Mouse (Mus musculus): ENCODE results near the gene Klhl25. TPM values are rescaled to one million over a fixed set of nuclear protein-coding genes. Genes with fewer than 3 reads are reported as not detected.
A peak's percentile ranks its signal among the peaks of the same experiment; 100 is the strongest.
"Not testable (repeated sequence)": the region's sequence is repeated elsewhere in the genome, so short reads cannot be mapped to it uniquely, and the experiment has no call there.

Klhl25 gene
- polyA plus RNA-seq, 1 experiment from 2014 or later: 23.7 TPM

- H3K4me3 ChIP-seq: no peak overlapping the region
- 92% methylated on average over 1 of the region's 1 CpGs for WGBS
- no peak overlapping the region for H3K27ac ChIP-seq (replicated peaks)
- H3K36me3 ChIP-seq: no peaks in the 10 kb centered on the region
- no peaks in the 10 kb centered on the region for H3K9me3 ChIP-seq (replicated peaks)
- H3K27me3 ChIP-seq (ENCODE audit: low read depth, poor library complexity, severe bottlenecking): no peaks in the 10 kb centered on the region
- no peak for DNase-seq (ENCODE audit: low spot score)
- 0 out of 2 replicates have a peak, but pooled peaks cover 2% of the 10 kb centered on the region for H3K4me1 ChIP-seq
Measured at GRCm38 (mm10) chr7:75827357-75827756, 20.8 kb upstream of the Klhl25 start.

GRCm38 (mm10) chr7:75827850-75828249 is 20.3 kb upstream of the Klhl25 start:
- H3K9me3 ChIP-seq (replicated peaks): no peaks in the 10 kb centered on the region
- 0 out of 2 replicates have a peak, but pooled peaks cover 2% of the 10 kb centered on the region for H3K4me1 ChIP-seq
- DNase-seq (ENCODE audit: low spot score): peak; percentile 77
- 34% methylated on average over 10 of the region's 10 CpGs for WGBS
- no peaks in the 10 kb centered on the region for H3K27me3 ChIP-seq (ENCODE audit: low read depth, poor library complexity, severe bottlenecking)
- no peaks in the 10 kb centered on the region for H3K36me3 ChIP-seq
- no peak overlapping the region for H3K27ac ChIP-seq (replicated peaks)
- no peak overlapping the region for H3K4me3 ChIP-seq

GRCm38 (mm10) chr7:75828536-75828935 is 19.6 kb upstream of the Klhl25 start:
- no peaks in the 10 kb centered on the region for H3K36me3 ChIP-seq
- DNase-seq (ENCODE audit: low spot score): no peak
- 92% methylated on average over 5 of the region's 5 CpGs for WGBS

GRCm38 (mm10) chr7:75830251-75831060 is 17.7 kb upstream of the Klhl25 start:
- H3K4me3 ChIP-seq: no peak overlapping the region

More at GRCm38 (mm10) chr7:75828536-75828935, 19.6 kb upstream of the Klhl25 start:
- Histone ChIP-seq H3K27ac (replicated peaks) (no peak overlapping the region), H3K4me3 (no peak overlapping the region), H3K4me1 (0 out of 2 replicates have a peak, but pooled peaks cover 2% of the 10 kb centered on the region), H3K27me3 (ENCODE audit: low read depth, poor library complexity, severe bottlenecking) (no peaks in the 10 kb centered on the region), H3K9me3 (replicated peaks) (no peaks in the 10 kb centered on the region)

GRCm38 (mm10) chr7:75833960-75834359 is 14.2 kb upstream of the Klhl25 start:
- H3K27me3 ChIP-seq (ENCODE audit: low read depth, poor library complexity, severe bottlenecking); DNase-seq (ENCODE audit: low spot score); H3K4me3 ChIP-seq; H3K9me3 ChIP-seq (replicated peaks); H3K4me1 ChIP-seq; H3K36me3 ChIP-seq; H3K27ac ChIP-seq (replicated peaks): not testable (repeated sequence)
- 69% methylated on average over 3 of the region's 4 CpGs for WGBS

More at GRCm38 (mm10) chr7:75830251-75831060, 17.7 kb upstream of the Klhl25 start:
- Histone ChIP-seq H3K27me3 (ENCODE audit: low read depth, poor library complexity, severe bottlenecking) (no peaks in the 10 kb centered on the region), H3K36me3 (no peaks in the 10 kb centered on the region), H3K27ac (replicated peaks) (no peak overlapping the region), H3K9me3 (replicated peaks) (no peaks in the 10 kb centered on the region), H3K4me1 (0 out of 2 replicates have a peak, but pooled peaks cover 2% of the 10 kb centered on the region)
- 70% methylated on average over 6 of the region's 6 CpGs for WGBS
- DNase-seq (ENCODE audit: low spot score): no peak

DNA sequence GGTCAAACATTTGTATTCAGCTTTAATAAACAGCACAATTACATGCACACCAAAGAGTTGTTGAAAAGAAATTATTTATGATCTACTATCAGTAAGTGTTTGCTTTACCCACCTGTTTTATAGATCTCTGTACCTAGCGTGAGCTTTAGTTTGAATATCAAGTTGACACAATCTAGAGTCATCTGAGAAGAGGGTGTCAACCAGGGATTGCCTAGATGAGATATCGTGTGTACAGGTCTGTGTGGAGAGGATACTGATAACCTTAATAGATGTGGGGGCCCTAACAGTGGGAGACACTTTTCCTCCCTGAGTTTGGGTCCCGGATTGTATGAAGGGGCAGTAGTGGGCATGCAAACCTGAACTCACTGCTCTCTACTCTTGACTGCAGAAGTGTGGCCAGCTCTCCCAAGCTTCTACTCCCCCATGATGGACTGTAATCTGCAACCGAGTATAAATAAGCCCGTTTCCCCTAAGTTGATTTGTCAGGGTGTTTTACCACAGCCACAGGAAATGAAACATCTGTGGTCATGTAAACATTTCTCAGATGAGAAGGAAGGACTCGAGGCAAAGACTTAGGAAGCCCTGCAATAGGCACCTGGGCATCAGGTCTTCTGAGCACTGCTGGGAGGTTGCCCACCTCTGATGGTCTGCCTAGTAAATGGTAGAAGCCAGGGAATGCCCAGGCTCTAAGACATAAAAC is 13.0 kb upstream of the Klhl25 start:
- not testable (repeated sequence) for H3K36me3 ChIP-seq; DNase-seq (ENCODE audit: low spot score); H3K27ac ChIP-seq (replicated peaks); H3K4me1 ChIP-seq; H3K27me3 ChIP-seq (ENCODE audit: low read depth, poor library complexity, severe bottlenecking); H3K4me3 ChIP-seq; H3K9me3 ChIP-seq (replicated peaks)
- 87% methylated on average over 3 of the region's 6 CpGs for WGBS

DNA sequence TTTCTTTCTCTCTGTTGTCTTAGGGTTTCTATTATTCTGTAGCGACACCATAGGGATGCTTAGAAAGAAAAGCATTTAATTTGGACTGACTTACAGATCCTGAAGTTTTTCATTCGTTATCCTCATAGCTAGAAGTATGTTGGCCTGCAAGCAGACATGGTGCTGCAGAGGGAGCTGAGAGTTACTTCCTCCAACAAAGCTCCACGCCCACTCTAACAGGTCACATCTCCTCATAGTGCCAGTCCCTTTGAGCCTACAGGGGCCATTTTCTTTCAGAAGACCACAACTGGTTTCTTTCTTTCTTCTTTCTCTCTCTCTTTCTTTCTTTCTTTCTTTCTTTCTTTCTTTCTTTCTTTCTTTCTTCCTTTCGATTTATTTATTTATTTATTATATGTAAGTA is 8.0 kb upstream of the Klhl25 start:
- 87% methylated on average over 4 of the region's 4 CpGs for WGBS
- H3K36me3 ChIP-seq: no peaks in the 10 kb centered on the region
- DNase-seq (ENCODE audit: low spot score): no peak
- H3K27ac ChIP-seq (replicated peaks): no peak overlapping the region
- no peaks in the 10 kb centered on the region for H3K27me3 ChIP-seq (ENCODE audit: low read depth, poor library complexity, severe bottlenecking)
- no peaks in the 10 kb centered on the region for H3K9me3 ChIP-seq (replicated peaks)
- H3K4me1 ChIP-seq: no peaks in the 10 kb centered on the region
- no peak overlapping the region for H3K4me3 ChIP-seq

DNA sequence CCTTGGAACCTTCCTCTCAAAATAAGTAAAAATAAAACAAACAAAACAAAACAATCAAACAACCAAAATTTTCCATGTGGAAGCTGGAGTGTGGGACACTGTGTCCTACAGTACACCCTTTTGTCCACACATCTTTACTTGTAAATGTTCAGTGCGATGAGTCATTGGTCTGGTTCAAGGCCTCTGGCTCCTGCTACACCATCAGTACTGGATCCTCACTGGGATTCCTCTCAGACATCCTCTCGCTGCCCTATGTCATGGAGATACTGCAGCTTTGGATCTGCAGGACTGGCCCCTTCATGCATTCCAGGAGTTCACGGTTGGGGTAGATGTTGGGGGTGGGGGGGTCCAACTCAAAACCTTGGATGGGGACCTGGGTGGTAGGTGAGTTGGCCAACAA is 5.8 kb upstream of the Klhl25 start:
- no peaks in the 10 kb centered on the region for H3K9me3 ChIP-seq (replicated peaks)
- 87% methylated on average over 3 of the region's 3 CpGs for WGBS
- H3K27ac ChIP-seq (replicated peaks): no peak overlapping the region
- no peak overlapping the region for H3K4me3 ChIP-seq
- H3K4me1 ChIP-seq: peaks cover under 1% of the 10 kb centered on the region
- no peak for DNase-seq (ENCODE audit: low spot score)
- no peaks in the 10 kb centered on the region for H3K36me3 ChIP-seq
- no peaks in the 10 kb centered on the region for H3K27me3 ChIP-seq (ENCODE audit: low read depth, poor library complexity, severe bottlenecking)

- H3K9me3 ChIP-seq (replicated peaks): no peaks in the 10 kb centered on the region
- H3K4me1 ChIP-seq: peaks cover 21% of the 10 kb centered on the region
- 100% methylated on average over 1 of the region's 1 CpGs for WGBS
- H3K4me3 ChIP-seq: no peak overlapping the region
- no peak for DNase-seq (ENCODE audit: low spot score)
- no peak overlapping the region for H3K27ac ChIP-seq (replicated peaks)
- no peaks in the 10 kb centered on the region for H3K27me3 ChIP-seq (ENCODE audit: low read depth, poor library complexity, severe bottlenecking)
- H3K36me3 ChIP-seq: peaks cover 1% of the 10 kb centered on the region; the same call in 1 of the 2 replicates
Measured at GRCm38 (mm10) chr7:75845936-75846335, 2.2 kb upstream of the Klhl25 start.

DNA sequence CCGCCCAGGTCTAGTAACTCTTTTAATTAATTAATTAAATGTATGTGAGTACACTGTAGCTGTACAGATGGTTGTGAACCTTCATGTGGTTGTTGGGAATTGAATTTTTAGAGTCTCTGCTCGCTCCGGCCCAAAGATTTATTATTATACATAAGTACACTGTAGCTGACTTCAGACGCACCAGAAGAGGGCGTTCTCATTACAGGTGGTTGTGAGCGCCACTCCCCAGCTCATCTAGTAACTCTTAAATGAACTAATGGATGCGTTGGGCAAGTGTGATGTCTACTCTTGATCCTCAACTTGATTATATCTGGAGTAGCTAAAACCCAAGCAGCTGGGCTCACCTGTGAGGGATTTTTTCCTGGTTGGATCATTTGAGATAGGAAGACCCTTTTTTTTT is 1.2 kb upstream of the Klhl25 start:
- DNase-seq (ENCODE audit: low spot score): no peak
- Histone ChIP-seq H3K27ac (replicated peaks) (no peak overlapping the region), H3K9me3 (replicated peaks) (no peaks in the 10 kb centered on the region), H3K4me1 (peaks cover 29% of the 10 kb centered on the region), H3K4me3 (no peak overlapping the region), H3K36me3 (peaks cover 11% of the 10 kb centered on the region), H3K27me3 (ENCODE audit: low read depth, poor library complexity, severe bottlenecking) (no peaks in the 10 kb centered on the region)
- WGBS: 54% methylated on average over 7 of the region's 7 CpGs

GRCm38 (mm10) chr7:75847489-75847888 is 621 bp upstream of the Klhl25 start:
- Histone ChIP-seq H3K27me3 (ENCODE audit: low read depth, poor library complexity, severe bottlenecking) (no peaks in the 10 kb centered on the region), H3K36me3 (peaks cover 17% of the 10 kb centered on the region), H3K4me3 (peak overlapping the region; percentile 83), H3K4me1 (peaks cover 35% of the 10 kb centered on the region), H3K27ac (replicated peaks) (peak overlapping the region; percentile 93), H3K9me3 (replicated peaks) (no peaks in the 10 kb centered on the region)
- WGBS: 20% methylated on average over 6 of the region's 6 CpGs
- no peak for DNase-seq (ENCODE audit: low spot score)

DNA sequence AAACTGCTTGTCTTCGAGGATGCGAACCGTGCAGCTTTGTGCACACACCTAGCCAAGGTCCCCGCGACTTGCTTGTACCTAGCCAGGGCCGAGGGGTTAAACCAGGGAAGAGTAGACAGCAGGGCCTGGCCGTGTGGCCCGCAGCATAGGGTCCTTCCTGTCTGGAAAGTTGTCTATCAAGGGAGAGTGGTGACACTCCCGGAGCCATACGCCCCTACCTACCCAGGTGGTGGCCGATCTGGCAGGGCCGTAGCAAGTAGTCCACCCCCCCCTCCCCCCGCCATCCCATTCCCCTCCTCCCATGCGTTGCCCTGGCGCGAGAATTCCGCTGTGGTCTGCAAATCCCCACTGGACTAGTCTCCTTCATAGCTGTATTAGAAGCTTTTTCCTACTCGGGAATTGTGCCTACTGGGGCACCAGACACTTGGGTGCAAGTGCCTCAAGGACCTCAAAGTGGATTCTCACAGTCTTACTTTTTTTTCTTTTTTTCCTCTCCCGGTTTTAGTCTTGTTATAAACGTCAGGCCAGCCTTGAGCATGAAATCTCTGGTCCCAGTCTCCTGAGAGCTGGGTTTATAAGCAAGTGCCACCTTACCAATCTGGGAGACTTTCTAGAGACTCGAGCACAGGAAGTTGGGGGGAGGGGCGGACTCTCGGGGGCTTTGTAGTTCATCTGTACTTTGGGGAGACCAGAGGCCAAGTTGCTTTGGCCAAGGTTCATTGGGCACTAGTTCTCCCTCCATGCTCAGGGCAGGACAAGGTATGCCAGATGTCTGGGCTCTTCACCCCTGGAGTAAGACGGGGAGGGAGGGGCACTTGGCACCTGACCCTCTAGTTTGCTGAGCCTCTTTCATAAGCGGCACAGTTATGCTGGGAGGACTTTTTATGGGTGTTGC is 913 bp downstream of the Klhl25 start:
- H3K4me1 ChIP-seq: peaks cover 50% of the 10 kb centered on the region
- H3K4me3 ChIP-seq: peak overlapping the region; percentile 83
- peak overlapping the region; percentile 93 for H3K27ac ChIP-seq (replicated peaks)
- H3K27me3 ChIP-seq (ENCODE audit: low read depth, poor library complexity, severe bottlenecking): no peaks in the 10 kb centered on the region
- peak; percentile 53 for DNase-seq (ENCODE audit: low spot score)
- 3% methylated on average over 25 of the region's 25 CpGs for WGBS
- peaks cover 18% of the 10 kb centered on the region for H3K36me3 ChIP-seq
- H3K9me3 ChIP-seq (replicated peaks): no peaks in the 10 kb centered on the region
